Mouse (Mus musculus) CH12.LX (cell line): ENCODE measurements around the gene Eva1b.

Experiments used
- E2F4 ChIP-seq: IDR thresholded peaks from 2 replicates; pipeline ENCODE4 v1.6.1; 2011; ENCODE audit warnings: low read depth, low read length, improper control_type of control experiment; ENCODE audit not compliant: insufficient replicate concordance
- MAFK ChIP-seq: IDR thresholded peaks from 2 replicates; pipeline ENCODE4 v1.6.1; 2011; ENCODE audit warnings: low read length, improper control_type of control experiment; ENCODE audit not compliant: insufficient replicate concordance
- NELFE ChIP-seq: IDR thresholded peaks from 2 replicates; pipeline ENCODE4 v1.6.1; 2011; ENCODE audit warnings: low read depth, low read length, improper control_type of control experiment
- NRF1 ChIP-seq: IDR thresholded peaks from 2 replicates; pipeline ENCODE4 v1.6.1; 2014; ENCODE audit warnings: low read depth, mild to moderate bottlenecking, inconsistent platforms, low read length, improper control_type of control experiment, moderate library complexity
- POLR2A ChIP-seq: IDR thresholded peaks from 2 replicates; pipeline ENCODE4 v1.6.1; 2011; ENCODE audit warnings: low read depth, mild to moderate bottlenecking, improper control_type of control experiment, low read length
- UBTF ChIP-seq: IDR thresholded peaks from 2 replicates; pipeline ENCODE4 v1.6.1; 2012; ENCODE audit warnings: low read depth, mild to moderate bottlenecking, inconsistent platforms, low read length, improper control_type of control experiment, moderate library complexity
- ZNF384 ChIP-seq: IDR thresholded peaks from 2 replicates; pipeline ENCODE4 v1.6.1; 2012; ENCODE audit warnings: low read depth, low read length, improper control_type of control experiment, inconsistent platforms

DNA sequence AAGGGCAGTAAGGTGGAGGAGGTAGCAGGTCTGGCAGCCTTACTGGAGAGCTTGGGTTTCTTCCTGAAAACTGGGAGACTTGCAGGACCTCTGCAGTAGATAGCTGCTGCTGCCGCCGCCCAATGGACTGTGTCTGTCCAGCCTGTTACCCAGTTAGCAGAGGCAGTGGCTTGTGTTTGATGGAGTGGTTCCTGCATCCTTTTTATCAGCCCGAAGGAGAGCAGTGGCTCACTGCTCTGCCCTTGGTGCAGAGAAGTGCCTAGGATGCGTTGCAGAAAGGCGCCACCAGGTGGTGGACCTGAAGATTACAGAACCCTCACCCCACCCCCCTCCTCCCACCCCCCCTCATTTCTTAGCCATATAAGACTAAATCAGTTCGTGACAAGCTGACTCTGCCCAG lies 33.6 kb upstream of the Eva1b start:
- TF ChIP-seq UBTF = no peak
- TF ChIP-seq NRF1 = no peak
- no peak for TF ChIP-seq E2F4
- no peak for TF ChIP-seq NELFE
- TF ChIP-seq POLR2A = no peak
- TF ChIP-seq MAFK = no peak
- no peak for TF ChIP-seq ZNF384
